Mouse (Mus musculus) heart, embryonic 14.5 days (tissue): ENCODE data around the gene Olfr1404. TPM values are rescaled to one million over a fixed set of nuclear protein-coding genes. Genes with fewer than 3 reads are reported as not detected.

Experiments
- ATAC-seq: fragments of 200-750 bp; cut with Nextera tagmentation; 2 replicates; pipeline ENCODE4 v1.8.0; 2017; ENCODE audit warnings: low read depth, moderate TSS enrichment; ENCODE audit not compliant: insufficient number of reproducible peaks, insufficient read depth, low FRiP score
- H3K27ac ChIP-seq, 2 experiments: fragments of 200-500 bp in 1 of 2; fragments of 300-500 bp in 1 of 2; sonication (generic) in 1 of 2; replicated peaks in 1 of 2; 2 replicates each; pipeline ENCODE4 v1.5.1; 2012 to 2014; ENCODE audit warnings: low read depth in 2 of 2, low read length in 2 of 2, control low read depth in 1 of 2, mild to moderate bottlenecking in 1 of 2, mixed read lengths in 1 of 2; ENCODE audit not compliant: control insufficient read depth in 1 of 2, insufficient read depth in 1 of 2
- H3K27me3 ChIP-seq: fragments of 300-500 bp; sonication (generic); 2 replicates; pipeline ENCODE4 v1.6.1; 2014; ENCODE audit warnings: mild to moderate bottlenecking, low read length, control low read depth; ENCODE audit not compliant: control insufficient read depth, insufficient read depth
- H3K36me3 ChIP-seq: fragments of 300-500 bp; sonication (generic); 2 replicates; pipeline ENCODE4 v1.6.1; 2014; ENCODE audit warnings: mild to moderate bottlenecking, control low read depth, low read length, mixed read lengths; ENCODE audit not compliant: control insufficient read depth, insufficient read depth
- H3K4me1 ChIP-seq, 2 experiments: fragments of 200-500 bp in 1 of 2; fragments of 300-500 bp in 1 of 2; sonication (generic) in 1 of 2; 2 replicates each; pipeline ENCODE4 v1.6.1; 2012 to 2014; ENCODE audit warnings: low read length in 2 of 2, control low read depth in 1 of 2, mixed read lengths in 1 of 2; ENCODE audit not compliant: control insufficient read depth in 2 of 2, insufficient read depth in 2 of 2
- H3K4me2 ChIP-seq: fragments of 300-500 bp; sonication (generic); 2 replicates; pipeline ENCODE4 v1.6.1; 2014; ENCODE audit warnings: mild to moderate bottlenecking, low read length
- H3K4me3 ChIP-seq, 2 experiments: fragments of 200-500 bp in 1 of 2; fragments of 300-500 bp in 1 of 2; sonication (generic) in 1 of 2; 2 replicates each; pipeline ENCODE4 v1.5.1; 2012 to 2014; ENCODE audit warnings: low read length in 2 of 2, mild to moderate bottlenecking in 2 of 2, control low read depth in 1 of 2, low read depth in 1 of 2, moderate library complexity in 1 of 2; ENCODE audit not compliant: control insufficient read depth in 1 of 2, insufficient read depth in 1 of 2
- H3K9ac ChIP-seq: fragments of 300-500 bp; sonication (generic); 2 replicates; pipeline ENCODE4 v1.6.1; 2014; ENCODE audit warnings: mild to moderate bottlenecking, low read length
- H3K9me3 ChIP-seq: fragments of 300-500 bp; sonication (generic); 2 replicates; pipeline ENCODE4 v1.6.1; 2016; ENCODE audit warnings: low read length, control low read depth; ENCODE audit not compliant: control insufficient read depth
- WGBS: fragments of 180-500 bp; shearing (Covaris S2); extraction: QIAGEN DNeasy Blood & Tissue Kit; methylation state at CpG from one replicate; pipeline ENCODE4 v1.1.7; 2014; 5-methylcytosine and 5-hydroxymethylcytosine counted together
- polyA plus RNA-seq: library from polyadenylated mRNA; unstranded; fragments of >200 nt; fragmentation: Nextera tagmentation; extraction: Ambion mirVana; gene quantifications from 2 replicates; pipeline ENCODE4 v1.2.1, GENCODE M21; 2014

Gene Olfr1404
- polyA plus RNA-seq, result not detected in 2 replicates

DNA sequence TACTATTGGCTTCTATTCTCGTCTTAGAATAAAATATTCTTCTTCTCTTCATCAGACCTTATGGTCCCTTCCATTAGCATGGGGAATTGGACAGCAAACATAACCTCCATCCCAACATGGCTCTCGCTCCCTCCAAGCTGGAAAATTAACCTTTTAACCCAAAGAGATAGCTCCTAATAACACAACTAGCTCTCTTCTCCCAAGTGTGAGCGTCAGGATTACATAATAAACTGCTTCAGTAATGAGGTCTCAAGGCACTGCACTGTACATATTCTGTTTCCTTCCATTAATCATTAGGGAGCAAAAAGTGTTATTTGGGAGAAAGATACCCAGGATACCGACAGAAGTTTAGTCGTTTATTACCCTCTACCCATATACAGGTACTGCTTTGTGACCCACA, at the start of gene Olfr1404:
TSS of gene Olfr1404 (plus strand) at position 301 of the 400 bp plus-strand sequence.
- H3K9ac ChIP-seq, result no peak within 1 kb of the TSS
- H3K27me3 ChIP-seq, result no peaks in the 10 kb centered on the region
- no peak within 1 kb of the TSS for H3K4me3 ChIP-seq
- H3K4me1 ChIP-seq, result no peaks in the 10 kb centered on the region
- H3K36me3 ChIP-seq, result no peaks in the 10 kb centered on the region
- WGBS, result 72% methylated on average over 5 of the region's 5 CpGs
- H3K4me2 ChIP-seq, result no peak within 1 kb of the TSS
- no peak within 1 kb of the TSS for H3K27ac ChIP-seq
- no peak for ATAC-seq
- H3K9me3 ChIP-seq, result 0 out of 2 replicates have a peak, but pooled peaks cover 4% of the 10 kb centered on the region

DNA sequence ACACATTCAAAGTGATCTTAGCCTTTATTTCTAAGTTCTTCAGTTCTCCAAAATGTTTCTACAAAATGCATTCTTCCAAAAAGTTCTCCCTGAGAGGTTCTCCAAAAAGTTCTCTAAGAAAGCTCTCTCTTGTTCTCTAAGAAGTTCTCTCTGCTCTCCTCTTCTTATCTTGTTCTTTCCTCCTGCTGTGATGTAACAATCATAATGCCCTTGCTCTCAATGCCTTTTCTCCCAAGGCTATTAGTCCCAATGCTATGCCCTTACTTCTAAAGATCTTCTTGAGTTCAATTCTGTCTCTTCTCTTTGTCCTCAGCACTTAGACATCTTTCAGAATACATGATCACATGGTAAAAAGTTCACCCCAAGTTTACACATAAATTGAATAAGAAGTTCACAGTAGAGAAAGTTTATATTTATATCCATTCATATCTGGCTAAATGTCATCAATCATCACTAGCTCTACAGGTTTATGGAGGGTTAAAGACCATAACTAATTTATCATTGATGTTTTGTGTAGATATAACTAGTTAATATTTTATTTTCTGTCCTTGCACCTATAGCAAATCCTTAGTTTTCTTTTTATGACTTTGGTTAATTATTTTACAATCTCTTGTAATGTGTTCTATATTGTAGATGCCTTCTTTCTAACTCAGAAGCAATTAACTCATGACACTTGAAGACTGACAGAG, 37.9 kb upstream of the Olfr1404 start:
- Histone ChIP-seq H3K4me1 (no peaks in the 10 kb centered on the region), H3K9me3 (no peaks in the 10 kb centered on the region), H3K9ac (no peak overlapping the region), H3K4me2 (no peak overlapping the region), H3K36me3 (no peaks in the 10 kb centered on the region), H3K4me3 (no peak overlapping the region), H3K27ac (no peak overlapping the region), H3K27me3 (no peaks in the 10 kb centered on the region)
- ATAC-seq, result no peak

DNA sequence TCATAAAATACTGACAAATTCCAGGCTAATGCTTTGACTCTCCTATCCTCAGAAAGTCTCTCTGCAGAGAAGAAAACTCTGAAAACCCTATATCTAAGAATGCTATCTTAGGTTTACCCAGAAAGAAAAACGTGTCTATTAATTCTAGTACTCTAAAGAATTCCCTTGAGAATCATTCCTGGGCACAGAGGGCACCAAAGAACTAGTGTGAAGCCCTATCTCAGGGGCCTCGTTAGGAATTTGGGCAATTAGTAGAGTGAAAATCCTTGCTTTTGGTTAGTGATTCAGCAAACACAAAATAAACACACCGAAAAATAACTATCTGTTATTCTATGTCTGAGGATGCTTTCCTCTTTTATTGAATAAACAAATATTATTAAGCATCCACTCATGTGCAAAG, 21.7 kb upstream of the Olfr1404 start, which contains the start of gene Olfr1406:
TSS of gene Olfr1406 (minus strand) at position 101 of the 400 bp plus-strand sequence.
- Histone ChIP-seq H3K27ac (no peak within 1 kb of the TSS), H3K36me3 (no peaks in the 10 kb centered on the region), H3K4me1 (no peaks in the 10 kb centered on the region), H3K9me3 (no peaks in the 10 kb centered on the region), H3K9ac (no peak within 1 kb of the TSS), H3K27me3 (no peaks in the 10 kb centered on the region), H3K4me3 (no peak within 1 kb of the TSS), H3K4me2 (no peak within 1 kb of the TSS)
- WGBS, result 43% methylated on average over 3 of the region's 3 CpGs
- no peak for ATAC-seq

DNA sequence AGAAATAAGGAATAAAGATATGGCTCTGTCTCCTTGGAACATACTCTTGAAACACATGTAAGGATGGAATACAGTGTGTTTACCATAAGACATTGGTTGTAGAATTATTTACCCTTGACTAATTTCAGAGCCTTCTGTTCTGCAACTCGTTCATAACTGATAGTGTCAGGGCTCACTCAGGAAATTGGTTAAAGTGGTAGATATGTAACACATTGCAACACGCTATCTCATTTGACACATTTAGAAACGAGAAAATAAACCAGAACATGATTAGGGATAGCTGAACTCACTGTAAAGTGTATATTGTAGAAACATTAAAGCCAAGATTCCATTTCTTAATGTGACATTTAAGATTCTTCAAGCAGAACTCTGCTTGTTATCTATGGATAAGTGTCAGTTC, 20.1 kb upstream of the Olfr1404 start:
- H3K27ac ChIP-seq, result no peak overlapping the region
- H3K4me2 ChIP-seq, result no peak overlapping the region
- ATAC-seq, result no peak
- no peaks in the 10 kb centered on the region for H3K27me3 ChIP-seq
- no peaks in the 10 kb centered on the region for H3K36me3 ChIP-seq
- 37% methylated on average over 3 of the region's 3 CpGs for WGBS
- H3K4me1 ChIP-seq, result no peaks in the 10 kb centered on the region
- no peak overlapping the region for H3K9ac ChIP-seq
- H3K9me3 ChIP-seq, result no peaks in the 10 kb centered on the region
- no peak overlapping the region for H3K4me3 ChIP-seq

DNA sequence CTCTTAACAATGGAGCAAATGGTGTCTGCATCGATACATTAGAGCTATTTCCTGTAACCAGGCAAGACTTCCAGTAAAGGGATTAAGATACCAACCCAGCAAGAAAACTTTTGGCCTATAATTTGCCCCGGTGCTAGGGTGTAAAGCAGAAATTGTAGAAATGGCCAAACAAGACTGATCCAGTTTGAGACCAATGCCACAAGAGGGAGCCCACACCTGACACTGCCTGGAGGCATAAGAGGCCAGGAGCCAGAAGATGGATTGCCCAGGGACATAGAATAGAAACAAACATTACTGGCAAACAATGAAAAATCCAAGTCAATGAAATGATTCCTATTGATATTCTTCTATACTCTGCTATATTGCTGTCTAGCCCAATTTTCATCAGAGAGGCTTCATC, 15.8 kb upstream of the Olfr1404 start:
- Histone ChIP-seq H3K9me3 (no peaks in the 10 kb centered on the region), H3K4me1 (no peaks in the 10 kb centered on the region), H3K36me3 (no peaks in the 10 kb centered on the region), H3K9ac (no peak overlapping the region), H3K4me3 (no peak overlapping the region), H3K4me2 (no peak overlapping the region), H3K27ac (no peak overlapping the region), H3K27me3 (no peaks in the 10 kb centered on the region)
- WGBS, result 73% methylated on average over 2 of the region's 2 CpGs
- ATAC-seq, result no peak

DNA sequence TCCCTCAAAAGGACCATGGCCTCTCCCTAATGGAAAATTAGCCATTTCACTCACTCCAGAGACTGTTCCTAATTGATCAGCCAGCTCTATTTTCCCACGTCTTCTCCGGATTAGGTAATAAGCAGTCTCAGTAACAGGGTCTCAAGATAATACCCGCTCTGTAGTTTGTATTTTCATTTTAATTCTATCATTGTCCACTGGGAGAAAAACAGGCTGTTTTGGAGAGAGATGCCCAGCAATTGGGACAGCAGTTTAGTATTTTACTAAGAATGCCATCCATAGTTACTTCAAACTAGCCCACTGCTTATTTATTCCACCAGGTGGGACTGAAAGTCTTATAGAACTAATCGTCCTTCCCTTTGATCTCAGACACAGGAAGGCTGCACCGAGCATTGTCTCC, 14.7 kb upstream of the Olfr1404 start, which contains the start of gene Olfr218:
TSS of gene Olfr218 (plus strand) at position 301 of the 400 bp plus-strand sequence.
- no peaks in the 10 kb centered on the region for H3K9me3 ChIP-seq
- no peak for ATAC-seq
- H3K4me3 ChIP-seq, result no peak within 1 kb of the TSS
- no peaks in the 10 kb centered on the region for H3K36me3 ChIP-seq
- no peaks in the 10 kb centered on the region for H3K27me3 ChIP-seq
- H3K27ac ChIP-seq, result no peak within 1 kb of the TSS
- H3K4me2 ChIP-seq, result no peak within 1 kb of the TSS
- H3K9ac ChIP-seq, result no peak within 1 kb of the TSS
- WGBS, result 67% methylated on average over 5 of the region's 5 CpGs
- H3K4me1 ChIP-seq, result no peaks in the 10 kb centered on the region

DNA sequence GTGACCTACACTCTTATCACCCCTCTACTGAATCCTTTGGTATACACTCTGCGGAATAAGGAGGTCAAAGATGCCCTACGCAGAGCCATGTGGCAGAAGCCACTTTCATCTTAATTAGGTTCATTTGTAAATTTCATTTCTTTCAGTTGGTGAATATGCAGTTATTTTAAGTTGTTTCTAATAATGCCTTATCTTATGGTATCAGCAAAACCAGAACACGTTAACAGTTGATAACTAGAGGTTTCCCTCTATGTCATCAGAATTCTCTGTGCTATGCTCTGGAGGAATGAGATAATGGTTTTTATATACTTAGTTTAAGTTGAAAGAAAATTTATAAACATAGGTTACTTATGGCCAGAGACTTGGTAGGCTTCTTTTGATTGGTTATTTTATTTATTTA, 4.3 kb downstream of the Olfr1404 start:
- Histone ChIP-seq H3K4me1 (no peaks in the 10 kb centered on the region), H3K9me3 (no peaks in the 10 kb centered on the region), H3K4me3 (no peak overlapping the region), H3K27ac (no peak overlapping the region), H3K27me3 (no peaks in the 10 kb centered on the region), H3K36me3 (no peaks in the 10 kb centered on the region), H3K4me2 (no peak overlapping the region), H3K9ac (no peak overlapping the region)
- WGBS, result 71% methylated on average over 3 of the region's 3 CpGs
- ATAC-seq, result no peak

DNA sequence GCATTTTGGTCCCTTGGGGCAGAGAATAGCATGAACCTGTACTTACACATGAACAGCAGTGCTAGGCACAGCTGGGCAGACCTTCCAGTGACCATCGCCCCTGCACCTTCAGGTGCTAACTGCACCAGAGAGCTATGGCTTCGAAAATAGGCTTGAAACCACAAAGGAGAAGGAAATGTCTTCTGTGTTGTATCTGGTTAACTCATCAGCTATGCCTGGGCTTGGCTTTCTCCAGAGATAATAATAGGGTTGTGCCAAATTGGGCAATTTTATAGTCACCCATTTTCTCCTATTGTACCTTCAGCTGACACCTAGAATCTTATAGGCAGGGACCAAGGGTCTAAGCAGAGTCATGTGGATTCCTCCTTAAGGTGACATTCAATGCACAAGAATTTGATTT, 14.9 kb downstream of the Olfr1404 start, which contains the start of gene Fcer1a:
TSS of gene Fcer1a (minus strand) at position 134 of the 400 bp plus-strand sequence.
- H3K4me1 ChIP-seq, result no peaks in the 10 kb centered on the region
- no peaks in the 10 kb centered on the region for H3K36me3 ChIP-seq
- no peaks in the 10 kb centered on the region for H3K27me3 ChIP-seq
- no peak within 1 kb of the TSS for H3K27ac ChIP-seq
- H3K9me3 ChIP-seq, result no peaks in the 10 kb centered on the region
- 65% methylated on average over 2 of the region's 2 CpGs for WGBS
- ATAC-seq, result no peak
- H3K4me3 ChIP-seq, result no peak within 1 kb of the TSS
- no peak within 1 kb of the TSS for H3K9ac ChIP-seq
- H3K4me2 ChIP-seq, result no peak within 1 kb of the TSS
